Mouse (Mus musculus) central nervous system, embryonic 14 days (tissue): Measurements from ENCODE around the gene Rnf220. TPM values are rescaled to one million over a fixed set of nuclear protein-coding genes. Genes with fewer than 3 reads are reported as not detected.

Source experiments
- polyA plus RNA-seq: library from polyadenylated mRNA; depleted of rRNA; stranded (reverse); fragments of >200 nt; gene quantifications from 2 replicates; pipeline ENCODE4 v1.2.3, GENCODE M21; 2012; rRNA removed

The Rnf220 gene
- 161 and 164 TPM in 2 replicates for polyA plus RNA-seq

GRCm38 (mm10) chr4:117496482-117497165 lies at the start of gene Rnf220:
TSS of gene Rnf220 (minus strand) at chr4:117497052.

DNA sequence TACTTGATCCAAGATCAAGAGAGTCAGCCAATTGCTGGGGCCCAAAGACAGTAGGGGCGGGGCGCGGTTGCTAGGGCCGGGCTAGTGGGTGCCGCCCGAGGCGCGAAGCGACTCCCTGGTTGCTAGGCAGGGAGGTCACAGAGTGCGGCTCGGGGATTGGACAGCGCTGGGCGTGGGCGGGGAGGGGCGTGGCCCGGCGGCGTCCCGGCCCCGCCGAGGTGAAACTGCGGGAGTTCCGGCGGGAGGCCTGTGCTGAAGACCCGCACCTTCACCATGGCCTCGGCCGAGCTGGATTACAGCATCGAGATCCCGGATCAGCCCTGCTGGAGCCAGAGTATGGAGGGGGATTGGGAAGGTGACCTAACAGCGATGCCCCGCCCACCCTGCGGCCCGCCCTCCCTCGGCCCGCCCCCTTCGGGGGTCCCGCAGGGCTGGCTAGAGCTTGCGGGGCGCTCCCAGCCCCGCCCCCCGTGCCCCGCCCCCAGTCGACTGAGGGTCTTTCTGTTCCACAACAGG lies 245.0 kb downstream of the Rnf220 start, which contains the start of the genes Tmem53 and Armh1:
Gene Tmem53, plus strand, starts transcription at position 151 of the 516 bp plus-strand sequence.
Gene Armh1, minus strand, starts transcription at position 325 of the 516 bp plus-strand sequence.

Other genes starting within 250 kb of the Rnf220 start
- gene Tmem53, start 245.1 kb downstream of the Rnf220 start, polyA plus RNA-seq, result 5.0 and 6.8 TPM in 2 replicates
- gene Armh1, start 244.9 kb downstream of the Rnf220 start, polyA plus RNA-seq, result 1.2 and 1.3 TPM in 2 replicates
- gene Eri3, start 53.3 kb upstream of the Rnf220 start, polyA plus RNA-seq, result 172 and 173 TPM in 2 replicates
- gene Dmap1, start 185.2 kb upstream of the Rnf220 start, polyA plus RNA-seq, result 69.7 and 69.9 TPM in 2 replicates
- gene Gm12845, start 227.4 kb upstream of the Rnf220 start, polyA plus RNA-seq, result not detected in 2 replicates